Comparison of ENCODE assay signal across 7 mouse cellular contexts in the genomic region with DNA sequence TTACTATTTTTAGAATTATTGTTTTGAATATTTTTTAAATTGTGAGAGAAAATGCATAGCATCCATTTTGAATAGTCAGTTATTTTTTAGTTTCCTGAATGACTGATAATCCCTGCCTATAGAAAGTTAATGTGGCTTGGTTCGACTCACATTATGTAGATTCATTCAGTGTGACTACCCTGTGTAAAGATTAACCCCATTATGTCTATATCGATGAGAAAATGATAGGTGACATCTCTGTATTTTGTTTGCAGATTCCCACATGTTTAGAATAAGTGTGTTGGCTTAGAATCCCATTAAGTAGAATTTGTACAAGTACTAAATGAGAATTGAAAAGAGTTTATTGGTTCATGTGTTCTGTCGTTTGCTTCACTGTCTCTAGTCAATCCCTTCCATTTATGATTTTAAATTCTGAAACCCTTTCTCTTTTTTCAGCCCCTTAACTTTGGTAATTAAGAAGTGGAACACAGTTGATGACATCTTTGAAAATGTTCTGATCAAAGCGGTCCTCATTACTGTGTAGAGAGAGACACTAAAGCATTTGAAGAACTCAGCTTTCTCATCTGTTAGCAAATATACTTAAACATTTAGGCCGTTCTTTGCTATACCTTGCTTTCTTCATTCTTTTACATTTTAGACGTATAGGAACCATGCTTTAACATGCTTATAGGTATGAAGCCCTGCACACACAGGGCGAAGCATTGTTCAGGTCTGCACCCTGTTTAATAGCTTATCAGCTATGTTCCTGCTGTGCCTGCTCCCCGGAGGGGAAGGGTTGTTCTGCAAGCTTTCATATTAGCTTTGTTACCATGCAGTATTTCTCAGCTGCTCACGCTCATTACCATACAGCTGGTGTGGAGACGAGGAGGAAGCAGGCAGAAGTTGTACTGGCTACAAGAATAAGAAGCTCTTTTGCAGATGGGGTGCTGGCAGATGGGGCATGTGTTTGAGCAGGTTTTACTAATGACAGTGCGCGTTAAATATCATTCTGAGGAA.
DNase-seq lines count a peak whose midpoint lies in the region; ATAC-seq and TF ChIP-seq lines count a peak whose summit lies in the region.

No protein-coding gene starts in this region.

- no peak overlapping the region for H3K4me2 ChIP-seq in hindbrain, embryonic 11.5 days (replicated peaks; ENCODE audit: low read depth, low read length)

- peaks cover 0 to 21% of the 10 kb centered on the region in 2 experiments; a peak in 3 of 4 replicates for H3K36me3 ChIP-seq in MEL (ENCODE audit: control insufficient read depth in 1 of 2, insufficient read depth in 2 of 2, low read length in 2 of 2)
- no peaks in the 10 kb centered on the region for H3K36me3 ChIP-seq in hindbrain, embryonic 11.5 days (ENCODE audit: control insufficient read depth, insufficient read depth, low read length)

- H3K9ac ChIP-seq in MEL (ENCODE audit: control insufficient read depth, low read depth, low read length, poor library complexity, severe bottlenecking), result no peak overlapping the region
- no peak overlapping the region for H3K9ac ChIP-seq in hindbrain, embryonic 11.5 days (ENCODE audit: low read depth, low read length)

- H3K4me3 ChIP-seq in MEL (ENCODE audit: control insufficient read depth in 1 of 2, insufficient read depth in 1 of 2, low read depth in 2 of 2, low read length in 2 of 2), result no peak overlapping the region
- no peak overlapping the region for H3K4me3 ChIP-seq in hindbrain, embryonic 11.5 days (ENCODE audit: low read depth, low read length)

- peak; percentile 80 for DNase-seq in MEL (ENCODE audit: low read depth, low spot score)
- DNase-seq in brain, embryonic 14.5 days (ENCODE audit: low read depth), result peak; percentile 96
- DNase-seq in hindbrain, embryonic 11.5 days (ENCODE audit: low spot score), result peak; percentile 75
- DNase-seq in urinary bladder, postnatal 25 days (ENCODE audit: low spot score), result no peak
- DNase-seq in heart, postnatal 14 days, result no peak
- DNase-seq in heart, postnatal 25 days (ENCODE audit: low spot score), result no peak

- no peaks in the 10 kb centered on the region for H3K79me2 ChIP-seq in MEL (ENCODE audit: control insufficient read depth, insufficient read depth, low read length, poor library complexity)

- H3K9me3 ChIP-seq in MEL (replicated peaks; ENCODE audit: insufficient read depth, low read length), result no peaks in the 10 kb centered on the region
- H3K9me3 ChIP-seq in hindbrain, embryonic 11.5 days (ENCODE audit: control insufficient read depth, low read length), result no peaks in the 10 kb centered on the region

- peaks cover 5 to 8% of the 10 kb centered on the region in 2 experiments; a peak in 2 of 4 replicates for H3K4me1 ChIP-seq in MEL (ENCODE audit: control insufficient read depth in 1 of 2, insufficient read depth in 2 of 2, low read length in 2 of 2)
- H3K4me1 ChIP-seq in hindbrain, embryonic 11.5 days (replicated peaks; ENCODE audit: control insufficient read depth, insufficient read depth, low read length), result 0 out of 2 replicates have a peak, but pooled peaks cover 2% of the 10 kb centered on the region

- WGBS in hindbrain, embryonic 11.5 days, result 47% methylated on average over 12 of the region's 12 CpGs

- TF ChIP-seq EP300 in MEL (IDR thresholded peaks at IDR 0.05; ENCODE audit: low read depth in 1 of 2, low read length in 2 of 2), result no peak

- TF ChIP-seq CTCF in MEL (IDR thresholded peaks at IDR 0.05 in 2 of 3, conservative IDR thresholded peaks at IDR 0.05 in 1 of 3; ENCODE audit: control insufficient read depth in 1 of 3, insufficient read depth in 1 of 3, low read depth in 2 of 3, low read length in 3 of 3, poor library complexity in 1 of 3, severe bottlenecking in 1 of 3), result no peak
- no peak for TF ChIP-seq CTCF in brain, embryonic 14.5 days (IDR thresholded peaks at IDR 0.05; ENCODE audit: borderline replicate concordance, extremely low read depth, insufficient read depth, insufficient read length)

- intact Hi-C loops in heart, postnatal 14 days (cut with DNase I), result loop anchor here (5.0 kb wide), 1 partner anchor 340 kb away; no protein-coding TSS in a partner anchor
- intact Hi-C loops in heart, postnatal 25 days (cut with DNase I), result loop anchor here (2.0 kb wide), 1 partner anchor 17 kb away; no protein-coding TSS in a partner anchor

- TF ChIP-seq RAD21 in MEL (IDR thresholded peaks at IDR 0.05; ENCODE audit: low read depth, low read length), result no peak

- no peaks in the 10 kb centered on the region for H3K27me3 ChIP-seq in MEL (ENCODE audit: control insufficient read depth in 1 of 2, insufficient read depth in 2 of 2, low read length in 2 of 2)
- no peaks in the 10 kb centered on the region for H3K27me3 ChIP-seq in hindbrain, embryonic 11.5 days (ENCODE audit: control insufficient read depth, insufficient read depth, low read length)

- peak; percentile 95 for ATAC-seq in hindbrain, embryonic 11.5 days (ENCODE audit: low FRiP score)
- ATAC-seq in megakaryocyte-erythroid progenitor cell, adult 5-6 weeks (replicated peaks; ENCODE audit: low FRiP score, low TSS enrichment, poor library complexity, severe bottlenecking), result peak; percentile 84

- TF ChIP-seq POLR2A in MEL (IDR thresholded peaks at IDR 0.05; ENCODE audit: control insufficient read depth in 1 of 2, insufficient read depth in 1 of 2, low read depth in 1 of 2, low read length in 2 of 2, poor library complexity in 1 of 2), result no peak
- no peak for TF ChIP-seq POLR2A in brain, embryonic 14.5 days (IDR thresholded peaks at IDR 0.05; ENCODE audit: borderline replicate concordance, extremely low read depth, insufficient read depth, insufficient read length, poor library complexity, severe bottlenecking)

- no peak overlapping the region for H3K27ac ChIP-seq in MEL (ENCODE audit: control insufficient read depth, low read depth, low read length)
- peak overlapping the region; percentile 74 for H3K27ac ChIP-seq in hindbrain, embryonic 11.5 days (ENCODE audit: low read depth, low read length)

TF ChIP-seq in MEL, 35 proteins besides CTCF, POLR2A, EP300 and RAD21:
- TF ChIP-seq SIN3A (IDR thresholded peaks at IDR 0.05; ENCODE audit: low read length) (peak; percentile 58; the same call in 1 of the 2 replicates), NRF1 (IDR thresholded peaks at IDR 0.05; ENCODE audit: insufficient read depth, low read depth, low read length, poor library complexity, severe bottlenecking) (no peak), KAT2A (conservative IDR thresholded peaks at IDR 0.05; ENCODE audit: low read depth, low read length) (no peak), ZNF384 (IDR thresholded peaks at IDR 0.05; ENCODE audit: low read depth, low read length) (no peak), ETS1 (IDR thresholded peaks at IDR 0.05; ENCODE audit: low read depth, low read length) (peak; percentile 94), MEF2A (IDR thresholded peaks at IDR 0.05; ENCODE audit: extremely low read depth, insufficient replicate concordance, low read depth, low read length, poor library complexity, severe bottlenecking) (no peak), NELFE (IDR thresholded peaks at IDR 0.05; ENCODE audit: low read depth, low read length) (no peak), MAX (IDR thresholded peaks at IDR 0.05; ENCODE audit: low read length) (no peak), MAZ (IDR thresholded peaks at IDR 0.05; ENCODE audit: low read depth, low read length) (no peak), USF1 (IDR thresholded peaks at IDR 0.05; ENCODE audit: low read depth, low read length) (no peak), MYB (IDR thresholded peaks at IDR 0.05; ENCODE audit: low read depth, low read length) (no peak), POLR2AphosphoS2 (IDR thresholded peaks at IDR 0.05; ENCODE audit: low read length) (no peak), RCOR1 (IDR thresholded peaks at IDR 0.05; ENCODE audit: low read depth, low read length) (no peak), GATA1 (IDR thresholded peaks at IDR 0.05; ENCODE audit: low read depth, low read length) (peak; percentile 54; the same call in 1 of the 2 replicates), HCFC1 (IDR thresholded peaks at IDR 0.05; ENCODE audit: low read depth, low read length) (no peak), CHD1 (IDR thresholded peaks at IDR 0.05; ENCODE audit: low read depth, low read length) (no peak), SMC3 (IDR thresholded peaks at IDR 0.05; ENCODE audit: low read depth, low read length) (no peak), ZKSCAN1 (IDR thresholded peaks at IDR 0.05; ENCODE audit: low read depth, low read length) (no peak), BHLHE40 (IDR thresholded peaks at IDR 0.05; ENCODE audit: borderline replicate concordance, low read depth, low read length) (no peak), MYC (IDR thresholded peaks at IDR 0.05; ENCODE audit: low read depth, low read length) (no peak), MXI1 (IDR thresholded peaks at IDR 0.05; ENCODE audit: low read depth, low read length) (no peak), ELF1 (IDR thresholded peaks at IDR 0.05; ENCODE audit: low read depth, low read length) (no peak), POLR2AphosphoS5 (IDR thresholded peaks at IDR 0.05; ENCODE audit: borderline replicate concordance, low read depth, low read length) (no peak), MAFK (IDR thresholded peaks at IDR 0.05; ENCODE audit: borderline replicate concordance, low read depth, low read length) (no peak), JUND (IDR thresholded peaks at IDR 0.05; ENCODE audit: low read depth, low read length) (no peak), GABPA (IDR thresholded peaks at IDR 0.05; ENCODE audit: low read depth, low read length) (no peak), TCF12 (IDR thresholded peaks at IDR 0.05; ENCODE audit: low read depth, low read length) (0 out of 2 replicates have a peak, but pooled peaks have one; percentile 20), E2F4 (IDR thresholded peaks at IDR 0.05; ENCODE audit: borderline replicate concordance, low read depth, low read length) (no peak), TBP (IDR thresholded peaks at IDR 0.05; ENCODE audit: low read depth, low read length) (no peak), TAL1 (IDR thresholded peaks at IDR 0.05; ENCODE audit: low read length) (peak; percentile 57), UBTF (IDR thresholded peaks at IDR 0.05; ENCODE audit: borderline replicate concordance, insufficient read depth, low read depth, low read length) (no peak), CHD2 (IDR thresholded peaks at IDR 0.05; ENCODE audit: low read length) (no peak), ZC3H11A (IDR thresholded peaks at IDR 0.05; ENCODE audit: low read depth, low read length) (no peak), ZMIZ1 (IDR thresholded peaks at IDR 0.05; ENCODE audit: low read depth, low read length) (no peak), USF2 (IDR thresholded peaks at IDR 0.05; ENCODE audit: borderline replicate concordance in 1 of 2, insufficient read depth in 1 of 2, low read depth in 1 of 2, low read length in 2 of 2) (no peak)

Comparison
In these comparisons a context has a peak if more than half of its experiments do, and no peak if none do; other contexts are left out.
1. DNase-seq: peak in MEL (single experiment), brain, embryonic 14.5 days (single experiment) and hindbrain, embryonic 11.5 days (single experiment); none in urinary bladder, postnatal 25 days (single experiment), heart, postnatal 14 days (0 of 2) and heart, postnatal 25 days (single experiment).